Mouse (Mus musculus): ENCODE measurements around the gene Atad1. TPM values are rescaled to one million over a fixed set of nuclear protein-coding genes. Genes with fewer than 3 reads are reported as not detected.
A peak's percentile ranks its signal among the peaks of the same experiment; 100 is the strongest.

Atad1 gene
- total RNA-seq, 2 experiments from 2014 or later: 104 to 105 TPM

DNA sequence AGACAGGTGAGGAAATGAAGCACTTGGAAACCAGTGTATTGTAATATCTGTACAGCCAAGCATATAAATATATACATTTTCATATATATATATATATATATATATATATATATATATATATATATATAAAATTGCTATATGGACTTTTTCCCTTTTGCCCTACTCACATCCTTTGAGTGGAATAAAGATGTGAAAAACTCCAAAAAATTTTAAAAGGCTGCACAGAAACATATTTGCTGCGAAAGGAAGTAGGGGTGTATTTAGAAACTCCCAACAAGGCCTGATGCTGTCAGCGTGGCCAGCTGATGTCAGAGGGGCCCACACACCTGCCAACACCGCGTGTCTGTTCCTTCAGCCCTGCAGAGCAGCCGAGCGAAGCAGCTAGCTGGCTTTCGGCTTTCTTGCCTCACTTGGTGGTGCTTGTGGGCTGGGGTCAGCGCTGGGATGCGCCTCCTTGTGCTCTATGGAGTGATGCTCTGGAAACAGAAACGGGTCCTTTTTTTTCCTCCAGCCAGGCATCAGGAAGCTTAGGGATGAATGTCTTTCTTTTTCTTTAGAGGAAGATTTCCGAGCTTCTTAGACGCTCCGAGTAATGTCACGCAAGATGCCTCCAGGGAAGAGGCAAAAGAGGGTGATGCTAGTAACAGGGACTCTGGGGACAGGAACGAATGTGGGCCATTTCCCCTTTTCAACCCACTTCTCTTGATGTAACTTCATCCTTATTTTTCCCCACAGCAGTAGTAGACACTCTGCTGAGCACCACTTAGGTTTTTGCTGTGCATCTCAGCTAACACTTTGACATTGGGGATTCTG is 14.8 kb upstream of the Atad1 start:
- no peak for DNase-seq (ENCODE audit: low spot score in 2 of 2)
- intact Hi-C loops (cut with DNase I): no loop called here

DNA sequence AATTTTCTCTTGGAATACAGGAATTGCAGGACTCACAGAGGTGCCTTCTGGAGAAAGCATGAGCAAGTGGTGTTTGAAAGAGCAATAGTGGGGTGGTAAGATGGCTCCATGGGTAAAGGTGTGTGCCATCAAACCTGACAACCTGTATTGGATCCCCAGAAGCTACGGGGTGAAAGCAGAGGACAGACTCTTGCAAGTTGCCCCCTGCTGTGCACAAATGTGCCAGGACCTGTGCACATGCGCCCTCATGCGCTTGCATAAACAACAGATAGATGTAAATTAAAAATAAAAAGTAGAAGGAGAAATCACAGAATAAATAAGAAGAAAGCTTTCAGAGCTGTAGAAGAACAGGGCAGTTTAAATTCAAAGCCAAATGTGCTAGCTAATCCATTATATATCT is 13.8 kb upstream of the Atad1 start:
- intact Hi-C loops (cut with DNase I): no loop called here
- DNase-seq (ENCODE audit: low spot score in 2 of 2): no peak

DNA sequence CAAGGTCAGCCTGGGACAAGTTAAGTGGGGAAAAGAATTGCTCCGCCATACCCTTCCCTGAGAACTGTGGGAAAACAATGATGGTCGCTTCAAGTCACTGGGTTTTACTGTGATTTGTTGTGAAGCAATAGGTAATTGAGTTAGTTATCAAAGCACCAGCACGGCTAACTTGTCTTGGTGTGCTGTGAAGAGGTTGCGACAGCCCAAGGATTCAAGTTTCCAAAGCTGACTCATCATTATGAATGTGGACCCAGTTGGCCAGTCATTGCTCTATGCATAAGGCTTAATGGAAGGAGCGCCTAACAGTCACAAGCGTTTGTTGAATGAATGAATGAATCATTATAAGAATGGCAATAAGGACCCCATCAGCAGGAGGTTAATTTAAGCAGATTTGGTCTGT is 12.8 kb upstream of the Atad1 start:
- no peak for DNase-seq (ENCODE audit: low spot score in 2 of 2)
- intact Hi-C loops (cut with DNase I): no loop called here

DNA sequence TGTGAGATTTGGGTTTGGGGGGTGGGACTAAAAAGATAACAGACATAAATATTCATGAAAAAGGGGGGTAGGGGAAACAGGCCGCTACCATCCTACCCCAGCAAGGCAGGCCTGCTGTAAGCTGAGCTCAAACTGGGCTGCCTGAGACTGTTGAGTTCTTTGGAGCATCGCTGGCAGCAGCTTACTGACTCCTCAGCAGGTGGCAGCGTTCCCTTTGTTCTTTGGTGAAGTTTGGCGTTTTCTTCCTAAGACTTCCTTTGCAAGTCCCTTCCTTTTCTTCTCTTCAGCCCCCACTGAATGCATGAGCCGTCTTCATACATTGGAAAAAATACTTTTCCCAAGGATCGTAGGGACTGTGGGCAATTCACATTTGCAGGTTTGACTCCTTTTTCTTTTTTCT is 9.8 kb upstream of the Atad1 start:
- DNase-seq (ENCODE audit: low spot score in 2 of 2): peak; percentile 37 to 70
- intact Hi-C loops (cut with DNase I): loop anchor here (1.0 kb wide), 1 partner anchor 617 kb away; no protein-coding TSS in a partner anchor

DNA sequence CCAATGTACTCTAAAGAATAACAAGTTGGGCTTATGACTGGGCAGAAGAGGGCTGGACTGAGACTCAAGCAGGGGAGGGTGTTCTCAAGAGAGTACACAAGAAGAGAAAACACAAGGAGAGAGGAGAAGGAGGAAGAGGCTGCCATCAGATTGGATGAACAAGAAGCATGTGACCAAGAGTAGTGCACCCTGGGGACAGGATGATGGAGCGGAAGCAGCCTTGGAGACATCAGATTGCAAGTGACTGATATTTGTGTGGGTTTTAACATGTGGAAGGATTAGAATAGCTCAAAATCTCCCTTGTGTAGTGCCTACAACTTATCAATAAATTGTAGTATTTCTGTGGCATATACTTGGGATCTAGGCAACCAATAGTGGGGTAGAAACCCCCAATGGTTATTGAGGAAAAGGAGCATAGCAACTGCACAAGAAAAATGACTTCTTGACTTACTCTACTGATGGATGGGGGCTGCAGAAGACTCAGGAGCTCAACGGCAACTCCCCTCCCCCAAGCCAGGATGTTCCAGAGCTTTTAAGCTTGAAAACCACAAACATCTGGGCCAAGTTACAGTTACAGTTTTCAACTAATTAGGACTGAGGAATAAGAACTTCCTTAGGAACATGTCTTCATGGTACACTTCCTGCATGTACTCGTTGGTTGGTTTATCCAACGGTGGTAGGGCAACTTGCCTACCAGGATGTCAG is 1.2 kb upstream of the Atad1 start:
- no peak for DNase-seq (ENCODE audit: low spot score in 2 of 2)
- intact Hi-C loops (cut with DNase I): no loop called here

DNA sequence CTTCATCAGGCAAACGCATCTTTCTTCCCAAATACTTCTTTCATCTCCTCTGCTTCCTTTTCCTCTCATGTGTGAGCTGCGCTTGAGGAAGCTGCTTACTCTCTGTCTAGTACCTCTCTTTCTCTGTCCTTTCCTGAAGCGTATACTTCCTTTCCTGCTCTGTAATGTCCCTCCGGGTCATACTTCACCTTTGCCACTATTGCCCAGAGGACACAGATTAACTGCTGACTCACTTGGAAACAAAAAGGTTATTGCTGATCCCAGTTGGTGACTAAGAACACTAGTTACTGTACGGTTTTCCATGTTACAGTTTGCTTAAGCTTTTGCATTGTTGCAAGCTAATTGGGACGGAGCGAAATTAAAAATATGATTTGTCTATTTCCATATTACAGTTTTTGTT is 1.7 kb downstream of the Atad1 start:
- DNase-seq (ENCODE audit: low spot score in 2 of 2): no peak
- intact Hi-C loops (cut with DNase I): no loop called here

DNA sequence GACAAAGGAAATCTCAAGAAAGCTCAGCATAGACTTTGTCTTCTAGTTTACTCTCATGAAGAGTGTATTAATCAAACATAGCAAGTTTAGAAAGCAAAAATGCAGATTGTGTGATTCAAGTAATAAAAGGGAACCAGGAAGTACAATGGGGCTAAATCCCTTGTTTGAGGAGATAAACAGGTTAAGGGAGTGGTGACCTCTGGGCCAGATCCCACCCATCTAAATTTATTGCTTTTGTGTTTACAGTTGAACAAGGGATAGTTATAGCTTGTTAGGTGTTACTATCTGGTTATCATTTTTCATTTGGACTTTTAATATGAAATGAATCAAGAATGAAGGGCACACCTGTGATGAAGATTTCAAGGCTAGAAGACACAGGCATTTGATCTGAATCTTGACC is 6.7 kb downstream of the Atad1 start:
- intact Hi-C loops (cut with DNase I): no loop called here
- DNase-seq (ENCODE audit: low spot score in 2 of 2): no peak

DNA sequence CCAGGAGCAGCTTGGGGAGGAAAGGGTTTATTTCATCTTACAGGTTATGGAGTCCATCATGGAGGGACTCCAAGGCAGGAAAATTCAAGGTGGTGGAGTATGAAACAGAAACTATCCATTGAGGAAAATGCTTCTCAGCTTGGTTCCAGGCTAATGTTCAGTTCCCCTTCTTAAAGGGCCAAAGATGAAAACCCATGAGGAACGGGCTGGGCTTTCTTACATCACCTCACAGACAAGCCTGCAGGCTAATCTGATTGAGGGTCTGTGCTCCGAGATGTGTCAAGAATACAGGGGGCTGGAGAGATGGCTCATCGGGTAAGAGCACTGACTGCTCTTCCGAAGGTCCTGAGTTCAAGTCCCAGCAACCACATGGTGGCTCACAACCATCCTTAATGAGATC is 9.8 kb downstream of the Atad1 start:
- no peak for DNase-seq (ENCODE audit: low spot score in 2 of 2)
- intact Hi-C loops (cut with DNase I): no loop called here

DNA sequence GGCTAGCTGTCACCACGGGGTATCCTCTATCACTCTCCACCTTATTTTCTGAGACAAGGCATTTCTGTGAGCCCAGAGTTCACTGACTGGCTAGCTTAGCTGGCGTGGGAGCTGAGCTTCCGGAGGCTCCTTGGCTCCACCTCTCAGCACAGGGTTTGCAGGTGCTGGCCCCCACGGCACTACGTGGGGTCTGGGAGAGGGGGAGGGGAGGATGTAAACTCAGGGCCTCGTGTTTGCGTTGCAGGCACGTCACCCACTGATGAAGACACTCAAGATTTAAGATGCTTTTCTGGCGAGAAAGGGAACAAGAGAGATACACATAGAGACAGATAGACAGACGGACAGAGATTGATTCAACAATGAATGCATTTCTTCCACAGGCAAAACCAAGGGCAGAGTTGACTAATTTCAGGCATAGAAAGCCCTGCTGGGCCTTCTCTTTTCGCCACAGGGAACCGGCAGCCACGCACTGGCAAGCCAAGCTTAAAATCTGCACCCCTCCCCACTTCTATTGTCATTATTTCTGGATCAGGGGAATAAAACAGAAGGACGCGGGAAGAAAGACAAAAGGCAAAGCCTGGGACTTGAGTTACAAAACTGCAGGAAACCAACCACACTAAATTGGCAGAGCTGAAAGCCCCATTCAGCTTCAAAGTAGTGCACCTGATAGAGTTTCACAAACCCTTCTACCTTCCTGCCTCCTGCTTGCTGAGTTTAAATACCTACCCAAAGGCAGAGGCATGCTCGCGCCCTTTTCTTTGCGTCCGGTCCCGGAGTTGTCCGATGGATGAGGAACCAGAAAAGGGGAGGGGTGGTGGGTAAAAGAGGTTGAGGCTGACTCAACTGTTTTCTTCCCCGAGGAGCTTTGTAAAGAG is 12.9 kb downstream of the Atad1 start:
- intact Hi-C loops (cut with DNase I): no loop called here

DNA sequence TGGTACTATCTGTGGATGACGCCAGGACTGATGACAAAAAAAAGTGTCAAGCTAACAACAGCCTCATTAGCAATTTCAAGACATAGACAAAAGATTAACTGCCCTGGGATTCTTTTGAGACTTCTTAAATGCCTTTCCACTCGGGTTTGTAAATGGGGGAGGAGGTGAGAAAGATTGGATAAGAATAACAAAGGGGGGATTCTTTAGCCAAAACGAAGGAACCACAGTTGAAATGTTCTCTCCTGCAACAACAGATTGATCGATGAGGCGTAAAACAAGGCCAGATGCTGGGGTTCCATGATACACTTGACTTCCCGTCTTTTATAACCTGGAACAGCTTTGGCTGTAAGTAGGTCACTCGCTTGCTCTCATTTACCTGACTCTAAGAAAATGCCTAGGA is 15.8 kb downstream of the Atad1 start:
- no peak for DNase-seq (ENCODE audit: low spot score in 2 of 2)
- intact Hi-C loops (cut with DNase I): no loop called here

More for the DNA sequence above, 12.9 kb downstream of the Atad1 start:
- no peak for DNase-seq (ENCODE audit: low spot score in 2 of 2)

DNA sequence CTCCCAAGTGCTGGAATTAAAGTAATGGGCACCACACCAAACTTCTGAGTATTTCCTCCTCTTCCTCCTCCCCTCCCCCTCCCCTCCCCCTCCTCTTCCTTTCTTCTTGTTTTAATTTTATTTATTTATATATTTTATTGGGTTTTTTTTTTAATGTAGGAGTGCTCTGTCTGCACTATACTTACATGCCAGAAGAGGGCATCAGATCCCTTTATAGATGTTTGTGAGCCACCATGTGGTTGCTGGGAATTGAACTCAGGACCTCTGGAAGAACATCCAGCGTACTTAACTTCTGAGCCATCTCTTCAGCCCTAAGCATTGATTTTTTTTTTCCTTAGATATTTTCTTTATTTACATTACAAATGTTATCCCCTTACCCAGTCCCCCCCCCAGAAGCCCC is 19.3 kb downstream of the Atad1 start:
- DNase-seq (ENCODE audit: low spot score in 2 of 2): no peak
- intact Hi-C loops (cut with DNase I): no loop called here

DNA sequence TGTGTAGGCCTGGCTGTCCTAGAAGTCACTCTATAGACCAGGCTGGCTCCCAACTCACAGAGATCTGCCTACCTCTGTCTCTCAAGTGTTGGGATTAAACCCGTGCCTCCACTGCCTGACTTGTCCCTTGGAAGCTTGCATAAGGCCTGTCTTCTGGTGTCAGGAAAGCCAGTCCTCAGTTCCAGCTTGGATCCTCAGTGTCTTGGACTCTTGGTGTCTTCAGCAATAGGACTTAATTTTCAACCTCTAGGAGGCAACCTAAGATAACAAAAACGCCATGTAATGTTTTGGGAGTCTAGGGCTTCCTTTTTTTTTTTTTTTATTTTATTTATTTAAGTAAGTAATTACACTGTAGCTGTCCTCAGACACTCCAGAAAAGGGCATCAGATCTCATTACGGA is 22.0 kb downstream of the Atad1 start:
- intact Hi-C loops (cut with DNase I): no loop called here

DNA sequence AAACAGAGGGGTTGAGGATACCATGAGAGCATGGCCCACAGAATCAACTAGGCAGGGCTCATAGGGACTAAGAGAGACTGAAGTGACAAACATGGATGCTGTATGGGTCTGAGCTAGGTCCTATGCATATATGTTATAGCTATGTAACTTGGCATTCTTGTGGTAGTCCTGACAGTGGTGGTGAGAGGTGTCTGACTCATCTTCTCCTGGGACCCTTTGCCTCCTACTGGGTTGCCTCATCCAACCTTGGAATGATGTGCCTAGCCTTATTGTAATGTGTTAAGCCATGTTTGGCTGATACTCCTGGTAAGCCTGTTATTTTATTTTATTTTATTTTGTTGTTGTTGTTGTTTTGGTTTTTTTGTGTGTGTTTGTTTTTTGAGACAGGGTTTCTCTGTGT is 23.9 kb downstream of the Atad1 start:
- intact Hi-C loops (cut with DNase I): loop anchor here (1.0 kb wide), 2 partner anchors 512 to 651 kb away; no protein-coding TSS in a partner anchor
- no peak for DNase-seq (ENCODE audit: low spot score in 2 of 2)

More for the DNA sequence above, 22.0 kb downstream of the Atad1 start:
- no peak for DNase-seq (ENCODE audit: low spot score in 2 of 2)

DNA sequence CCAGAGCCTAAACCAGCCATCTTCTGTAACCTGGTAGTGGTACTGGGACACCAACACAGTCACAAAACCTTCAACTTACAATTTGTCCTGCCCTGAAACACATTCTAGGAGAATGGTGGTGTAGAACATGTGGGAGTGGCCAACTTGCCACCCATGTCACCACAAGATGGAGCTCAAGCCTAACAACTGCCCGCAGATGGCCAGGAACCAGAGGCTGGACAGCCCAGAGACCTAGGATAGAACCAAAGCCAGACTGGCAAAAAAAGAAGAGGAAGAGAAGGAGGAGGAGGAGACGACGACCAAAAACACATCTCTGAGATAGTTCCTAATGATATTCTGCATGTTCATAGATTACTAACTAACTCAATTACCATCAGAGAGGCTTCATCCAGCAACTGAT is 24.4 kb downstream of the Atad1 start:
- intact Hi-C loops (cut with DNase I): loop anchor here (1.0 kb wide), 2 partner anchors 512 to 651 kb away; no protein-coding TSS in a partner anchor
- peak; percentile 75 to 85 for DNase-seq (ENCODE audit: low spot score in 2 of 2)

DNA sequence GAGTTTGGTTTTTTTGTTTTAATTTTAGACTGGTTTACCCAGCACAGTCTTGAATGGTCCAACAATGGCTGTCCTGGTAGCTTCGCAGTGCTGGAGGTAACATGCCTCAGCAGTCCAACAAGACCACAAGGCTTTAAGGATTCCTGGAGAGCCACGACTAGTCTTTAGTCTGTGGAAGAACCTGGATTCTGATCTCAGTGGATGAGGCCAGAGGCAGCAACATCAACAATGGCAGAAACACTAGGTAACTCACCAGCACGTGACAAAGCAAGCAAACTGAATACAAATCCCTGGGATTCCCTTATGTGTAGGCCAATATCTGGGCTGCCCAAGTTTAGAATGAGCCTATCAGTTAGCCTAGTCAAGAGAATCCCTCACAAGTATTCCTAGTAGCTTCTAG is 26.1 kb downstream of the Atad1 start:
- DNase-seq (ENCODE audit: low spot score in 2 of 2): no peak
- intact Hi-C loops (cut with DNase I): loop anchor here (5.0 kb wide), 1 partner anchor 399 kb away; no protein-coding TSS in a partner anchor

DNA sequence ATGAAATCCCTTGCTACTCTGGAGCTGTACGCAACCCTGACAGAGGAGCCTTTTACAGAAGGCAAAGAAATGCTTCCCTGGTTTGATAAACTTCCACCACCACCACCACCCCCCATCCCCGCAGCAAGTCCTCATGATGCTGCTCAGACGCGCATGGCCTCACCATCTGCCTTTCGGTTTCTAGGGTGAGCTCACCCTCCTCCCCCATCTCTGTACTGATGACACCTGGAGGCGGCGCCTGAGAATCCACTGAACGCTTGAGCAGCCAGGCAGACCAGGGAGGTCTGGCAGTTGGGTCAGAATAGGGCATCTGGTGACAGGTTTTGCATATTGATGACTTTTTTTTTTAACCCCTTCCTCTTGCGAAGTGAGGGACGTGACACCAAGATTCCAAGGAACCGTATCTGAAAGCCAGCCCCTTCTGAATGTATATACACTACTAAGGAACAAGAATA is 27.0 kb downstream of the Atad1 start:
- peak; percentile 73 to 87 for DNase-seq (ENCODE audit: low spot score in 2 of 2)
- intact Hi-C loops (cut with DNase I): loop anchor here (1.0 to 5.0 kb wide), 2 partner anchors 44 to 400 kb away; no protein-coding TSS in a partner anchor

DNA sequence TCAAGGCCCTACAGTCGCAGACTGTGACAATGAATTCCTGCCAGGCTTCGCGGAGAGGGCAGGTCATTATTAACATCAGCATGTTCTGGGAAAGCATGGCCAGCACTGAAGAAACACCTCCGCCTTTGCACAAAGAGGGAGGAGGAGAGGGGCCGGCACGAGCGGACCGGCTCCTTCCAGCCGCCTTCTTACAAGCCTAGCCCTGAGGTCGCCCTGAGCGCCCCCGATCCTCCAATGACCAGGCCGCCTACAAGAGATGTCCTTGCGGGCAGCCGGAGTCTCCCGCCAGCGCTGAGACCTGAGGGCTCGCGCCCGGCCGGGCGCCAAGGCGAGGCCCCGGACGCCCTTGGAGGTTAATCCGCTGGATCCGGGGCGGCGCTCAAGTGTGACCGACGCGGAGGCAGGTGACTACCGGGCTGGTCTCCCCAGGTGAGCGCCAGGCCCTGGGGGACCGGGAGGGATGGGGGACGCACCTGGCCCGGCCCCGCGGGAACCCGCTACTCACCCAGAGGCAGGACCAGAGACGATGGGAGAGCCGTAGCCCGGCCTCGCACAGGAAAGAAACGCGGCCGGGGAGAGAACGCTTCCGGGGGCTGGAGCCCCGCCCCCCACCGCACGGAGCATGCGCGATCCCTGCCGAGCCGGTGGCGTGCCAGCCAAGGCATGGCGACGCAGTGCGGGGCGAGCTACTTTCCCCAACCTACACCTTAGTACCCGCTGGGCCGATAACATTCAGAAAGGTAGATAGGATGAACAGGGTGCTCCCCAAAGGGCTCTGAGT is 27.6 kb downstream of the Atad1 start:
- intact Hi-C loops (cut with DNase I): loop anchor here (1.0 to 5.0 kb wide), 2 partner anchors 44 to 400 kb away; no protein-coding TSS in a partner anchor
- peak; percentile 91 to 94 for DNase-seq (ENCODE audit: low spot score in 2 of 2)

DNA sequence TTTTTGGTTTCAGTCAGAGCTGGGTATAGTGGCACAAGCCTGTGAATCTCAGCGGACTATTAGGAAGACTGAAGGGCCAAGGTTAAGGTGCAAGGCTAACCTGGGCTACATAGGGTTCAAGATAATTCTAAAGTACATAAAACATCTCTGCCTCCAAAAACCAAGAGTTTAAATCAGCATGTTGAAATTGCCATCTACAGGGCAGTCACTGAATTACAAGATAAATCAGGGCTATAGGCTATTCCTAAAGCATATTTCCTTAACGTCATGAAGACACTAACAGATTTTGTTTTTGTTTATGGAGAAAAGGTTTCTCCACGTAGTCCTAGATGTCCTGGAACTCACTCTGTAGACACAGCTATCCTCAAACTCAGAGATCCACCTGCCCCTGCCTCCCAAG is 29.3 kb downstream of the Atad1 start:
- intact Hi-C loops (cut with DNase I): loop anchor here (5.0 kb wide), 1 partner anchor 402 kb away; no protein-coding TSS in a partner anchor
- peak in 1 of 2 experiments; percentile 41 for DNase-seq (ENCODE audit: low spot score in 2 of 2)

DNA sequence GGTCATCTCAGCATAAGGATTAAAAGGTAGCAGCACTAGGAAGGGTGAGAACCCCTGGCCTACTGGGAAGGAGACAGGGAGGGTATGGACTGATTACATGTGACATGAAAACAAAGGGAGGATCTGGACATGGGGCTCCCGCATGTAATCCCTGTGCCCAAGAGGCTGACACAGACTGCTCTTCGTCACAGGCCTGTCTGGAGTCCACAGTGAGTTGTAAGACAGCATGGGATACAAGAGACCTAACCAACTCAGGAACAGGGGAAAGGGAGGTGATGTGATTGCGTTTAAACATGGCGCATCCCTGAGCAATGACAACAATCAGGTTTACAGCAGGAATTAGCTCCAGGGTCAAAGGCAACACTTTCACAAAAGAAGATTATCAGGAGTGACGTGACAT is 30.6 kb downstream of the Atad1 start:
- no peak for DNase-seq (ENCODE audit: low spot score in 2 of 2)
- intact Hi-C loops (cut with DNase I): no loop called here

Measured in left cerebral cortex, postnatal 25 days (tissue).